ENCODE assay signal across 1 mouse cellular context in genomic region chr6:40476132-40476531, GRCm38 (mm10).
TF ChIP-seq lines count a peak whose summit lies in the region.

No protein-coding gene starts in this region.

TF ChIP-seq in CH12.LX, 34 proteins besides CTCF, POLR2A, EP300 and RAD21 (continued from another document):
- TF ChIP-seq GABPA (IDR thresholded peaks at IDR 0.05; ENCODE audit: insufficient replicate concordance, low read depth, low read length) (no peak), POLR2AphosphoS2 (IDR thresholded peaks at IDR 0.05; ENCODE audit: low read depth, low read length) (no peak), HCFC1 (IDR thresholded peaks at IDR 0.05; ENCODE audit: low read depth, low read length) (no peak), E2F4 (IDR thresholded peaks at IDR 0.05; ENCODE audit: insufficient replicate concordance, low read depth, low read length) (no peak), ZNF384 (IDR thresholded peaks at IDR 0.05; ENCODE audit: low read depth, low read length) (no peak), MAFK (IDR thresholded peaks at IDR 0.05; ENCODE audit: insufficient replicate concordance, low read length) (no peak), RCOR1 (conservative IDR thresholded peaks at IDR 0.05; ENCODE audit: low read depth, low read length) (no peak), USF1 (IDR thresholded peaks at IDR 0.05; ENCODE audit: low read depth, low read length) (no peak), TCF12 (IDR thresholded peaks at IDR 0.05; ENCODE audit: low read depth, low read length) (no peak), ZKSCAN1 (IDR thresholded peaks at IDR 0.05; ENCODE audit: borderline replicate concordance, low read depth, low read length) (no peak), ETS1 (conservative IDR thresholded peaks at IDR 0.05; ENCODE audit: low read depth, low read length) (peak; percentile 82)
